Mouse (Mus musculus): ENCODE measurements at regions not wholly inside any gene's neighbourhood (a gene's known extent, or its start where the extent isn't known, plus 50 kb on each side); places are given as distances from the start of the nearest gene placed in this dataset.

GRCm38 (mm10) chr1:186412296-186412695, 293.5 kb downstream of the Tgfb2 start:
- H3K27ac ChIP-seq (replicated peaks): 0 out of 2 replicates have a peak overlapping the region, but pooled peaks have one; percentile 17
- H3K4me2 ChIP-seq (replicated peaks): no peak overlapping the region
- 86% methylated on average over 2 of the region's 2 CpGs for WGBS
- H3K4me1 ChIP-seq: peaks cover 40% of the 10 kb centered on the region
- no peaks in the 10 kb centered on the region for H3K9me3 ChIP-seq (replicated peaks)
- no peaks in the 10 kb centered on the region for H3K27me3 ChIP-seq
- H3K4me3 ChIP-seq (replicated peaks): no peak overlapping the region
- H3K36me3 ChIP-seq: no peaks in the 10 kb centered on the region
- no peak for ATAC-seq (ENCODE audit: insufficient number of reproducible peaks, low FRiP score, low TSS enrichment, low read depth)
- H3K9ac ChIP-seq: no peak overlapping the region

GRCm38 (mm10) chr1:186408986-186409441, 291.9 kb upstream of the Lyplal1 start:
- 0 out of 2 replicates have a peak overlapping the region, but pooled peaks have one; percentile 10 for H3K4me3 ChIP-seq (replicated peaks)
- WGBS: 22% methylated on average over 10 of the region's 10 CpGs

GRCm38 (mm10) chr1:186407656-186408055, 290.5 kb upstream of the Lyplal1 start:
- H3K9ac ChIP-seq: no peak overlapping the region
- H3K27ac ChIP-seq (replicated peaks): no peak overlapping the region
- ATAC-seq (ENCODE audit: insufficient number of reproducible peaks, low FRiP score, low TSS enrichment, low read depth): no peak
- no peak overlapping the region for H3K4me2 ChIP-seq (replicated peaks)
- 76% methylated on average over 8 of the region's 8 CpGs for WGBS
- H3K4me3 ChIP-seq (replicated peaks): no peak overlapping the region
- H3K36me3 ChIP-seq: no peaks in the 10 kb centered on the region
- no peaks in the 10 kb centered on the region for H3K27me3 ChIP-seq
- no peaks in the 10 kb centered on the region for H3K9me3 ChIP-seq (replicated peaks)
- peaks cover 21% of the 10 kb centered on the region for H3K4me1 ChIP-seq

More at GRCm38 (mm10) chr1:186408986-186409441, 291.9 kb upstream of the Lyplal1 start:
- peak overlapping the region; percentile 29 for H3K4me2 ChIP-seq (replicated peaks)
- H3K27me3 ChIP-seq: no peaks in the 10 kb centered on the region
- no peaks in the 10 kb centered on the region for H3K9me3 ChIP-seq (replicated peaks)
- no peak for ATAC-seq (ENCODE audit: insufficient number of reproducible peaks, low FRiP score, low TSS enrichment, low read depth)
- H3K4me1 ChIP-seq: peaks cover 32% of the 10 kb centered on the region
- peak overlapping the region; percentile 65 for H3K27ac ChIP-seq (replicated peaks)
- H3K9ac ChIP-seq: no peak overlapping the region
- H3K36me3 ChIP-seq: no peaks in the 10 kb centered on the region

- Histone ChIP-seq H3K27ac (replicated peaks) (no peak overlapping the region), H3K9me3 (replicated peaks) (no peaks in the 10 kb centered on the region), H3K27me3 (no peaks in the 10 kb centered on the region), H3K4me3 (replicated peaks) (no peak overlapping the region), H3K4me1 (peaks cover 16% of the 10 kb centered on the region), H3K4me2 (replicated peaks) (no peak overlapping the region), H3K36me3 (no peaks in the 10 kb centered on the region), H3K9ac (no peak overlapping the region)
- ATAC-seq (ENCODE audit: insufficient number of reproducible peaks, low FRiP score, low TSS enrichment, low read depth): no peak
- 69% methylated on average over 5 of the region's 5 CpGs for WGBS
Observed at GRCm38 (mm10) chr1:186405693-186406092, 288.6 kb upstream of the Lyplal1 start.

- 37% methylated on average over 8 of the region's 8 CpGs for WGBS
- Histone ChIP-seq H3K9me3 (replicated peaks) (no peaks in the 10 kb centered on the region), H3K27me3 (no peaks in the 10 kb centered on the region), H3K4me1 (no peaks in the 10 kb centered on the region), H3K4me2 (replicated peaks) (no peak overlapping the region), H3K27ac (replicated peaks) (no peak overlapping the region), H3K9ac (no peak overlapping the region), H3K4me3 (replicated peaks) (no peak overlapping the region), H3K36me3 (no peaks in the 10 kb centered on the region)
- ATAC-seq (ENCODE audit: insufficient number of reproducible peaks, low FRiP score, low TSS enrichment, low read depth): no peak
Observed at GRCm38 (mm10) chr1:186399762-186400161, 282.7 kb upstream of the Lyplal1 start.

GRCm38 (mm10) chr1:186393005-186393404, 275.9 kb upstream of the Lyplal1 start:
- Histone ChIP-seq H3K9me3 (replicated peaks) (no peaks in the 10 kb centered on the region), H3K4me2 (replicated peaks) (no peak overlapping the region)
- ATAC-seq (ENCODE audit: insufficient number of reproducible peaks, low FRiP score, low TSS enrichment, low read depth): no peak

GRCm38 (mm10) chr1:186384440-186384839, 267.3 kb upstream of the Lyplal1 start:
- no peaks in the 10 kb centered on the region for H3K27me3 ChIP-seq
- no peaks in the 10 kb centered on the region; the same call in 1 of the 2 replicates for H3K4me1 ChIP-seq
- H3K27ac ChIP-seq (replicated peaks): no peak overlapping the region
- no peak overlapping the region for H3K9ac ChIP-seq
- ATAC-seq (ENCODE audit: insufficient number of reproducible peaks, low FRiP score, low TSS enrichment, low read depth): no peak
- no peak overlapping the region for H3K4me2 ChIP-seq (replicated peaks)
- H3K9me3 ChIP-seq (replicated peaks): no peaks in the 10 kb centered on the region
- no peaks in the 10 kb centered on the region for H3K36me3 ChIP-seq
- H3K4me3 ChIP-seq (replicated peaks): no peak overlapping the region
- WGBS: 64% methylated on average over 4 of the region's 4 CpGs

More at GRCm38 (mm10) chr1:186393005-186393404, 275.9 kb upstream of the Lyplal1 start:
- Histone ChIP-seq H3K27me3 (no peaks in the 10 kb centered on the region), H3K36me3 (no peaks in the 10 kb centered on the region), H3K27ac (replicated peaks) (no peak overlapping the region), H3K4me3 (replicated peaks) (no peak overlapping the region), H3K4me1 (no peaks in the 10 kb centered on the region), H3K9ac (no peak overlapping the region)
- WGBS: 48% methylated on average over 5 of the region's 5 CpGs

- H3K27me3 ChIP-seq: no peaks in the 10 kb centered on the region
- no peaks in the 10 kb centered on the region for H3K9me3 ChIP-seq (replicated peaks)
- no peak for ATAC-seq (ENCODE audit: insufficient number of reproducible peaks, low FRiP score, low TSS enrichment, low read depth)
- no peak overlapping the region for H3K9ac ChIP-seq
- no peak overlapping the region for H3K27ac ChIP-seq (replicated peaks)
- no peak overlapping the region for H3K4me3 ChIP-seq (replicated peaks)
- WGBS: 71% methylated on average over 2 of the region's 2 CpGs
- no peaks in the 10 kb centered on the region; the same call in 1 of the 2 replicates for H3K4me1 ChIP-seq
- H3K4me2 ChIP-seq (replicated peaks): no peak overlapping the region
- H3K36me3 ChIP-seq: no peaks in the 10 kb centered on the region
Observed at GRCm38 (mm10) chr1:186383453-186383852, 266.3 kb upstream of the Lyplal1 start.

- no peaks in the 10 kb centered on the region; the same call in 1 of the 2 replicates for H3K4me1 ChIP-seq
- ATAC-seq (ENCODE audit: insufficient number of reproducible peaks, low FRiP score, low TSS enrichment, low read depth): no peak
- H3K4me3 ChIP-seq (replicated peaks): no peak overlapping the region
- WGBS: 69% methylated on average over 3 of the region's 3 CpGs
- H3K4me2 ChIP-seq (replicated peaks): no peak overlapping the region
- no peak overlapping the region for H3K27ac ChIP-seq (replicated peaks)
- H3K27me3 ChIP-seq: no peaks in the 10 kb centered on the region
- no peaks in the 10 kb centered on the region for H3K9me3 ChIP-seq (replicated peaks)
- H3K36me3 ChIP-seq: no peaks in the 10 kb centered on the region
- H3K9ac ChIP-seq: no peak overlapping the region
Observed at GRCm38 (mm10) chr1:186383006-186383405, 265.9 kb upstream of the Lyplal1 start.

- 49% methylated on average over 10 of the region's 10 CpGs for WGBS
Observed at GRCm38 (mm10) chr1:186379938-186380847, 263.1 kb upstream of the Lyplal1 start.

GRCm38 (mm10) chr1:186376906-186377623, 260.0 kb upstream of the Lyplal1 start:
- H3K4me2 ChIP-seq (replicated peaks): no peak overlapping the region
- peaks cover 3% of the 10 kb centered on the region; the same call in 1 of the 2 replicates for H3K4me1 ChIP-seq
- no peaks in the 10 kb centered on the region for H3K9me3 ChIP-seq (replicated peaks)
- no peak for ATAC-seq (ENCODE audit: insufficient number of reproducible peaks, low FRiP score, low TSS enrichment, low read depth)
- H3K27me3 ChIP-seq: no peaks in the 10 kb centered on the region
- no peak overlapping the region for H3K4me3 ChIP-seq (replicated peaks)
- H3K27ac ChIP-seq (replicated peaks): no peak overlapping the region
- H3K9ac ChIP-seq: no peak overlapping the region
- 84% methylated on average over 8 of the region's 9 CpGs for WGBS
- no peaks in the 10 kb centered on the region for H3K36me3 ChIP-seq

More at GRCm38 (mm10) chr1:186379938-186380847, 263.1 kb upstream of the Lyplal1 start:
- Histone ChIP-seq H3K36me3 (no peaks in the 10 kb centered on the region), H3K4me3 (replicated peaks) (no peak overlapping the region), H3K27me3 (no peaks in the 10 kb centered on the region), H3K4me2 (replicated peaks) (no peak overlapping the region), H3K9ac (no peak overlapping the region), H3K27ac (replicated peaks) (peak overlapping the region; percentile 17; the same call in 1 of the 2 replicates), H3K9me3 (replicated peaks) (no peaks in the 10 kb centered on the region), H3K4me1 (no peaks in the 10 kb centered on the region; the same call in 1 of the 2 replicates)
- ATAC-seq (ENCODE audit: insufficient number of reproducible peaks, low FRiP score, low TSS enrichment, low read depth): no peak
